Mouse (Mus musculus): ENCODE measurements around the gene Smim6. TPM values are rescaled to one million over a fixed set of nuclear protein-coding genes. Genes with fewer than 3 reads are reported as not detected.

Smim6 gene
- total and polyA plus RNA-seq, 3 experiments = 2.4 TPM; not detected in 2

DNA sequence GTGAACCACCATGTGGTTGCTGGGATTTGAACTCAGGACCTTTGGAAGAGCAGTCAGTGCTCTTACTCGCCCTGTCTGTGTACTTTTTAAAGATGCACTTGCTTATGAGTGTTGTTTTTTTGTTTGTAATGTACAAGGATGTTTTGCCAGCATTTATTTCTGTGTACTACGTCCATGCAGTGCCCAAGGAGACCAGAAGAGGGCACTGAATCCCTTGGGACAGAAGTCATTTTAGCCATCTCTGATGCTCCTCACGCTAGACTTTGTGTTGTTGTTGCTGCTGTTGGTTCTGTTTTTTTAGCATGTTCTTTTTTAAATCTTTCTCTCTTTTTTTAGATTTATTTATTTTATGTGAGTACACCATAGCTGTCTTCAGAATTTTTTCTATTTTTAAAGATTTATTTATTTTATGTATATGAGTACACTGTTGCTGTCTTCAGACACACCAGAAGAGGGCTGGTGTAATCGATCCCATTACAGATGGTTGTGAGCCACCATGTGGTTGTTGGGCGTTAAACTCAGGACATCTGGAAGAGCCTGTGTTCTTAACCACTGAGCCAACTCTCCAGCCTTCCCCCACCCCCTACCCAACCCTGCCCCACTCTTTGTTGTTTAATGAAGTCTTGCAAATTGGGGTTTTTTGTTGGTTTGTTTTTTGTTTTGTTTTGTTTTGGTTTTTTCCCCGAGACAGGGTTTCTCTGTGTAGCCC, 8.4 kb downstream of the Smim6 start:
- Histone ChIP-seq H3K4me3 (ENCODE audit: low read depth, low read length) (no peak overlapping the region), H3K4me1 (ENCODE audit: insufficient read depth, low read depth, low read length) (peaks cover 12% of the 10 kb centered on the region), H3K27me3 (ENCODE audit: insufficient read depth, low read length) (no peaks in the 10 kb centered on the region), H3K36me3 (replicated peaks) (peaks cover 86% of the 10 kb centered on the region), H3K9me3 (replicated peaks) (no peaks in the 10 kb centered on the region)
- ATAC-seq (ENCODE audit: extremely low read depth, insufficient number of reproducible peaks, low FRiP score, poor library complexity, severe bottlenecking) = no peak
- no peak for DNase-seq (ENCODE audit: low spot score)
- TF ChIP-seq CTCF (IDR thresholded peaks at IDR 0.05; ENCODE audit: low read depth, low read length) = peak; percentile 78
- no peak for TF ChIP-seq GATA1 (IDR thresholded peaks at IDR 0.05; ENCODE audit: borderline replicate concordance, low read length)

- no peaks in the 10 kb centered on the region for H3K27me3 ChIP-seq (ENCODE audit: insufficient read depth, low read length)
- TF ChIP-seq CTCF (IDR thresholded peaks at IDR 0.05; ENCODE audit: low read depth, low read length) (no peak), TAL1 (conservative IDR thresholded peaks at IDR 0.05; ENCODE audit: low read depth, low read length) (no peak), POLR2AphosphoS5 (IDR thresholded peaks at IDR 0.05; ENCODE audit: insufficient replicate concordance, low read depth, low read length) (no peak), GATA2 (IDR thresholded peaks at IDR 0.05; ENCODE audit: borderline replicate concordance, low read depth, low read length) (no peak), GATA1 (IDR thresholded peaks at IDR 0.05; ENCODE audit: borderline replicate concordance, low read length) (no peak)
- H3K4me1 ChIP-seq (ENCODE audit: insufficient read depth, low read depth, low read length) = peaks cover 3% of the 10 kb centered on the region; the same call in 1 of the 2 replicates
- peaks cover 78% of the 10 kb centered on the region for H3K36me3 ChIP-seq (replicated peaks)
- H3K9me3 ChIP-seq (replicated peaks) = no peaks in the 10 kb centered on the region
- H3K4me3 ChIP-seq (ENCODE audit: low read depth, low read length) = no peak overlapping the region
- ATAC-seq (ENCODE audit: extremely low read depth, insufficient number of reproducible peaks, low FRiP score, poor library complexity, severe bottlenecking) (no peak), DNase-seq (ENCODE audit: low spot score) (no peak)
Measured at GRCm38 (mm10) chr11:115921986-115922385, 10.2 kb downstream of the Smim6 start.

DNA sequence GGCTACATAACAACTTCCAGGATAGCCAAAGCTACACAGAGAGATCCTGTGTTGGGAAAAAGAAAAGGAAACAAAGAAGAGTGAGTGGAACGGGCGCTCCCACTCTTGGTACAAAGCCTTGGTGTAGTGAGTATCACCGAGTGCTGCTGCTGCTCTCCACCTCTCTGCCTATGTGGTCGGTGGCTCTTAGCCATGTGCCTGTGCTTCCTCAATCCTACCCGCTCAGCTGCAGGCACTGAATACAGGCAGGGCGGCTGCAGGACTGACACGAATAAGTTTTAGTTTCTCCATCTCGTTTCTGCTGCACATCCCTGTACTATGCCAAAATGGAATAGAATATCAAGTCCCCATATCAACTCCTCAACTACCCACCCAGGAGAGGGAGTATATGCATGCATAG, 17.2 kb downstream of the Smim6 start:
- peaks cover 64% of the 10 kb centered on the region for H3K36me3 ChIP-seq (replicated peaks)
- no peaks in the 10 kb centered on the region for H3K9me3 ChIP-seq (replicated peaks)
- no peak for ATAC-seq (ENCODE audit: extremely low read depth, insufficient number of reproducible peaks, low FRiP score, poor library complexity, severe bottlenecking)
- DNase-seq (ENCODE audit: low spot score) = no peak
- no peak overlapping the region for H3K4me3 ChIP-seq (ENCODE audit: low read depth, low read length)
- peaks cover 20% of the 10 kb centered on the region for H3K4me1 ChIP-seq (ENCODE audit: insufficient read depth, low read depth, low read length)
- no peaks in the 10 kb centered on the region for H3K27me3 ChIP-seq (ENCODE audit: insufficient read depth, low read length)
- TF ChIP-seq GATA2 (IDR thresholded peaks at IDR 0.05; ENCODE audit: borderline replicate concordance, low read depth, low read length) (no peak), GATA1 (IDR thresholded peaks at IDR 0.05; ENCODE audit: borderline replicate concordance, low read length) (no peak), POLR2AphosphoS5 (IDR thresholded peaks at IDR 0.05; ENCODE audit: insufficient replicate concordance, low read depth, low read length) (no peak), TAL1 (conservative IDR thresholded peaks at IDR 0.05; ENCODE audit: low read depth, low read length) (no peak)

GRCm38 (mm10) chr11:115929818-115930217, 18.0 kb downstream of the Smim6 start:
- Histone ChIP-seq H3K36me3 (replicated peaks) (peaks cover 60% of the 10 kb centered on the region), H3K9me3 (replicated peaks) (no peaks in the 10 kb centered on the region), H3K27me3 (ENCODE audit: insufficient read depth, low read length) (no peaks in the 10 kb centered on the region), H3K4me3 (ENCODE audit: low read depth, low read length) (no peak overlapping the region), H3K4me1 (ENCODE audit: insufficient read depth, low read depth, low read length) (peaks cover 27% of the 10 kb centered on the region)
- no peak for TF ChIP-seq CTCF (IDR thresholded peaks at IDR 0.05; ENCODE audit: low read depth, low read length)
- no peak for TF ChIP-seq GATA1 (IDR thresholded peaks at IDR 0.05; ENCODE audit: borderline replicate concordance, low read length)
- TF ChIP-seq GATA2 (IDR thresholded peaks at IDR 0.05; ENCODE audit: borderline replicate concordance, low read depth, low read length) = no peak
- TF ChIP-seq TAL1 (conservative IDR thresholded peaks at IDR 0.05; ENCODE audit: low read depth, low read length) = no peak
- no peak for TF ChIP-seq POLR2AphosphoS5 (IDR thresholded peaks at IDR 0.05; ENCODE audit: insufficient replicate concordance, low read depth, low read length)
- ATAC-seq (ENCODE audit: extremely low read depth, insufficient number of reproducible peaks, low FRiP score, poor library complexity, severe bottlenecking) (no peak), DNase-seq (ENCODE audit: low spot score) (no peak)

GRCm38 (mm10) chr11:115931235-115931634, 19.4 kb downstream of the Smim6 start:
- peaks cover 39% of the 10 kb centered on the region for H3K4me1 ChIP-seq (ENCODE audit: insufficient read depth, low read depth, low read length)
- H3K9me3 ChIP-seq (replicated peaks) = no peaks in the 10 kb centered on the region
- H3K36me3 ChIP-seq (replicated peaks) = peaks cover 64% of the 10 kb centered on the region
- H3K27me3 ChIP-seq (ENCODE audit: insufficient read depth, low read length) = no peaks in the 10 kb centered on the region
- no peak for TF ChIP-seq GATA2 (IDR thresholded peaks at IDR 0.05; ENCODE audit: borderline replicate concordance, low read depth, low read length)
- TF ChIP-seq POLR2AphosphoS5 (IDR thresholded peaks at IDR 0.05; ENCODE audit: insufficient replicate concordance, low read depth, low read length) = no peak
- TF ChIP-seq CTCF (IDR thresholded peaks at IDR 0.05; ENCODE audit: low read depth, low read length) = no peak
- TF ChIP-seq GATA1 (IDR thresholded peaks at IDR 0.05; ENCODE audit: borderline replicate concordance, low read length) = no peak
- TF ChIP-seq TAL1 (conservative IDR thresholded peaks at IDR 0.05; ENCODE audit: low read depth, low read length) = no peak
- DNase-seq (ENCODE audit: low spot score) (no peak), ATAC-seq (ENCODE audit: extremely low read depth, insufficient number of reproducible peaks, low FRiP score, poor library complexity, severe bottlenecking) (no peak)
- H3K4me3 ChIP-seq (ENCODE audit: low read depth, low read length) = no peak overlapping the region

DNA sequence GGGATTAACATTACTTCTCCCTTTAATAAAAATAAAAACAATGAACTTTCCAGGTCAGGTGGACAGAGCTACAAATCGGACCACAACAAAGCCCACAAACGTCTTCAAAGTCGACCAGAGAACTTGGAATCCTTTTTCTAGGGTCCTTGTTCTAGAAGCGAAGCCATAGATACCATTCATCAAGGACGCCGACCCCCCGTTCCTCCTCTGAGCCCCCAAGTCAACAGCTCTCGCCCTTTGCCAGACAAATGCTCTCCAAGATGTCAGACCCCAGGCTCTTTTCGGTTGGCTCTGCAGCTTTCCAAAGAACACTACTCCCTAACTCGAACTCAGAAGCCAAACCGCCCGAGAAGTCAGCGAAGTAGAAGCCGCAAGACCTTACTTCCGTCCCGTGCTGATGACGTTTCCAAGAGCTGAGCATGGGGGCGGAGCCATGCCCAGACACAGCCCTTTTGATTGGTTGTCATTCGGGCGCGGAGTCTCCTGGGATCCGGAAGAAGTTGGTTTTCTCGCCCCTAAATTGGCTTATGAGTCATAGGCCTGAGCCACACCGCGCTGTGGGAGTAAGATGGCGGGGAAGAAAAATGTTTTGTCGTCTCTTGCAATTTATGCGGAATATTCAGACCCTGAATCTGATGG, 21.4 kb downstream of the Smim6 start, which contains the start of the genes Sap30bp and Recql5:
TSS of gene Sap30bp (plus strand) at position 175 of the 639 bp plus-strand sequence.
TSS of gene Recql5 (minus strand) at position 370 of the 639 bp plus-strand sequence.
- DNase-seq (ENCODE audit: low spot score) (peak; percentile 86), ATAC-seq (ENCODE audit: extremely low read depth, insufficient number of reproducible peaks, low FRiP score, poor library complexity, severe bottlenecking) (peak; percentile 97)
- TF ChIP-seq GATA1 (IDR thresholded peaks at IDR 0.05; ENCODE audit: borderline replicate concordance, low read length) = no peak
- TF ChIP-seq GATA2 (IDR thresholded peaks at IDR 0.05; ENCODE audit: borderline replicate concordance, low read depth, low read length) = no peak
- no peak for TF ChIP-seq CTCF (IDR thresholded peaks at IDR 0.05; ENCODE audit: low read depth, low read length)
- TF ChIP-seq TAL1 (conservative IDR thresholded peaks at IDR 0.05; ENCODE audit: low read depth, low read length) = no peak
- TF ChIP-seq POLR2AphosphoS5 (IDR thresholded peaks at IDR 0.05; ENCODE audit: insufficient replicate concordance, low read depth, low read length) = no peak
- Histone ChIP-seq H3K27me3 (ENCODE audit: insufficient read depth, low read length) (no peaks in the 10 kb centered on the region), H3K4me1 (ENCODE audit: insufficient read depth, low read depth, low read length) (peaks cover 37% of the 10 kb centered on the region), H3K36me3 (replicated peaks) (peaks cover 67% of the 10 kb centered on the region), H3K4me3 (ENCODE audit: low read depth, low read length) (peak within 1 kb of the TSS; percentile 88), H3K9me3 (replicated peaks) (no peaks in the 10 kb centered on the region)

All from G1E (cell line).